Mouse (Mus musculus) kidney, postnatal 36 days (tissue): Measurements from ENCODE around the gene Pde4d.
A peak's percentile ranks its signal among the peaks of the same experiment; 100 is the strongest.

ENCODE experiments used
- DNase-seq, 2 experiments: peaks; one replicate each; pipeline ENCODE4 v3.0.0; 2021 to 2022; ENCODE audit warnings: mixed read lengths in 2 of 2

The Pde4d gene

GRCm38 (mm10) chr13:109058045-109058444, 608.3 kb downstream of the Pde4d start:
- DNase-seq, result peak in 1 of 2 experiments; percentile 8

GRCm38 (mm10) chr13:109066581-109067159, 616.9 kb downstream of the Pde4d start:
- peak; percentile 30 to 62 for DNase-seq

GRCm38 (mm10) chr13:109068258-109069219, 618.8 kb downstream of the Pde4d start:
- peak; percentile 18 to 45 for DNase-seq

GRCm38 (mm10) chr13:109073371-109073770, 623.6 kb downstream of the Pde4d start:
- DNase-seq, result no peak

DNA sequence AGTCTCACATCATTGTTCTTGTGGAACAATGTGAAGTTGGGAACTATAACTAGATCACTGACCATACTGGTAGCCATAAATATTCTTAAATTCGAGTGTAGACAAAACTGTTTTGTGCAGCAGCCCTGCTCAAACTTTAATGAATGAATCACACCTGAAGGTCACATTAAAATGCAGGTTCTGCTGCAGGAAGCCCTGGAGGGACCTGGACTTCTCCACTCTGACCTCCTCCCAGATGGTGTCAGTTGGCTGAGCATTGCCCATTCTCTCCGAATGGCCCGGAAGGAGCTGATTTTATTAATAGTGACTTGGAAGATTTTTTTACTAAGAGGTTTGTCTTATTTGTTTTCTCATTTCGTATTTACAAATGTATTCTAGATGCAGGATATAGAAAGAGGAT, 624.3 kb downstream of the Pde4d start:
- DNase-seq, result no peak

DNA sequence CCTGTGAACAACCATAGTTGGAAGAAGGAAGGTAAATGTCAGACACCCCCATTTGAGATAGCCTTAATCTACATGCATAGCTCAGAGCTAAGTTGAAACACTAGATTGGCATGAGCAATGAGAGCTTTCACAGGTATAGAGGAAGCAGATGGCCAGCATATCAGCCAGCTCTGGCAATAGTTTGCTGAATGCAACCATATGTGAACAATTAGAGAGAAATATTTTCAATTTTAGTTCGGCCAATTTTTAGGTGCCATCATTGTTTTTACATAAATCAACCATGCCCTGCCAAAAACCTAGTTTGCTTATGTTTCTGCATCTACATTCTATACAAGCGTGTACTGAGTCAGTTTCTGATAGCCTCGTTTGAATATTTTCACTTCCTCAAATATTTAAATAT, 642.9 kb downstream of the Pde4d start:
- no peak for DNase-seq

- DNase-seq, result no peak
These were observed 646.9 kb downstream of the Pde4d start for GRCm38 (mm10) chr13:109096654-109097053.

GRCm38 (mm10) chr13:109116004-109116341, 666.2 kb downstream of the Pde4d start:
- DNase-seq, result peak; percentile 64 to 82

DNA sequence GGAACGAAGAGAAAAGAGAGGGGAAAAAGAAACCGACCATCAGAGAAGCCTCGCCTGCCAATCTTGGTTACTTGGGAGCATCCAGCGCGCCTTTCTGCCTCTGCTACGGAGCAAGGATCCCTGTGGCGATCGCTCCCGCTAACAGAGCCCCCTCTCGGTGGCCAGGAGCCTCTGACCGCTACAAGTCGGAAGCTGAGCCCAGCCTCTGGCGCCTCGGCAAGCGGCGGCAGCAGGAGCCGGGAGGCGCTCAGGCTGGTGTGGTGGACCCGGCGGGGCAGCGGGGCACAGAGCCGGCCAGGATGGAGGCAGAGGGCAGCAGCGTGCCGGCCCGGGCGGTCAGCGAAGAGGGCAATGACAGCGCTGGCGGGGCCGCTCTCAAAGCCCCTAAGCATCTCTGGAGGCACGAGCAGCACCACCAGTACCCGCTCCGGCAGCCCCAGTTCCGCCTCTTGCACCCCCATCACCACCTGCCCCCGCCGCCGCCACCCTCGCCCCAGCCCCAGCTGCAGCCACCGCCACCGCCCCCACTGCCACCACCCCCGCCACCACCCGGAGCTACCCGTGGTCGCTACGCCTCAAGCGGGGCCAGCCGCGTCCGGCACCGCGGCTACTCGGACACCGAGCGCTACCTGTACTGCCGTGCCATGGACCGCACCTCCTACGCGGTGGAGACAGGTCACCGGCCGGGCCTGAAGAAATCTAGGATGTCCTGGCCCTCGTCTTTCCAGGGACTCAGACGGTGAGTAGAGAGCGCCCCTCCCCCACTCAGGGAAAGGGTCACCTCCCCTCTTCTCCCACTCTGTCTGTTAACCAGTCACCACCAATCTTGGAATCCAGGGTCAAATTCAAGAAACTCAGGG, 666.8 kb downstream of the Pde4d start:
- peak; percentile 27 to 55 for DNase-seq

GRCm38 (mm10) chr13:109117210-109117791, 667.6 kb downstream of the Pde4d start:
- no peak for DNase-seq

DNA sequence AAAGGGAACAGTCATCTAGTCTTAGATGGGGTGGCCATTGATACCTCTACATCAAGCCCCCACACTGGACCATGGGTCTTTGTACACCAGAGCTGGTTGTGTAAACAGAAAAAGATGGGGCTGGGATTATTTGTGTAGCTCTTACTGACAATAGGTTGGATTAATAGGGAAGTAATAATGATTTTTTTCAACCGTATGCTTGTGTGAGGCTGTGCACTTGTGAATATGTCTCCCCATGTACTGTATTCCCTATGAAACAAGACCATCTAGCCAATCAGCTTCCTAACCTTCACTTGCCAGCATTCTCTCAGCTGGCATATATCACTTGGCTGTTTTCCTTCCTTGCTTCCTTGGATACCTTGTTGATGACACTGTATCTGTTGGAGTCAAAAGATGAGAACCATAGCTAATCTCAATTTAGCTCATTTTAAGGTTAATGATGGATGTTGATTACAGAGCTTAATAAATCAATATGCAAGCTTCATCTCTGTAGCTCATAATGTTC, 668.6 kb downstream of the Pde4d start:
- no peak for DNase-seq

- no peak for DNase-seq
These were observed 672.1 kb downstream of the Pde4d start for GRCm38 (mm10) chr13:109121867-109122266.

- DNase-seq, result no peak
These were observed 686.7 kb downstream of the Pde4d start for GRCm38 (mm10) chr13:109136405-109136804.

- no peak for DNase-seq
These were observed 709.0 kb downstream of the Pde4d start for GRCm38 (mm10) chr13:109158703-109159102.

DNA sequence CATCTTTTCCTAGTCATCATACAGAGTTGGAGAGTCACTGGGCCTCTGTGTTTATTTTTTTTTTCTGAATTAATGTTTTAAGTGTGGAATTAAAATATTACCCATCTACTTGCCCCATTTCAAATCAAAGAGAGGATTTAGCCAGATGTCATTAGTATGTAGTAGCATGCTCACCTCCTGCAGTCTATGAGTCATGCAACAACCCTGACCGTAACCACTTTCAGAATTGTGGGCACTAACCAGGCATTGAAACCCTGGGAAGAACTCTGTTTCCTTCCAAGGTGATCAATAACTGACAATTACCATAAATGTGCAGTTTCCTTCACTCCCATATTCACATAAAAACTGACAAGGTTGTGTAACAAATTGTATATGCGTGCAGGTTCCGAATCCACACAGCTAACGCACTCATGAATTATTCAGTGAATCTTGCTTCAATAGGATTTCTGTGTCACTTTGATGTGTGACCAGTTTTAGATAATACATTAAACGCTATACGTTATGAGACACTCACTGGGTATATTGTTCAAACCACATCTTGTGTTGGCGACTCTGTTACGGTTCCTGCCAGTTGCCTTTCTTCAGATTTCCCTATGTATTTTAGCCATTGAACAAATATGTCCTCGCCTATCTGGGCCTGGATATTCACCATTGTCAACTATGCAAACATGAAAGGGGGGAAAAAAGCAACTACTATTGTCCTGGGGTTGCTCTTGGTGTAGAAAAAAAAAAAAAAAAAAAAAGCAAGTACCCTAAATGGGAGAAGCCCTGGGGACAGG, 719.0 kb downstream of the Pde4d start:
- no peak for DNase-seq

- DNase-seq, result no peak
These were observed 719.5 kb downstream of the Pde4d start for GRCm38 (mm10) chr13:109169335-109169606.

DNA sequence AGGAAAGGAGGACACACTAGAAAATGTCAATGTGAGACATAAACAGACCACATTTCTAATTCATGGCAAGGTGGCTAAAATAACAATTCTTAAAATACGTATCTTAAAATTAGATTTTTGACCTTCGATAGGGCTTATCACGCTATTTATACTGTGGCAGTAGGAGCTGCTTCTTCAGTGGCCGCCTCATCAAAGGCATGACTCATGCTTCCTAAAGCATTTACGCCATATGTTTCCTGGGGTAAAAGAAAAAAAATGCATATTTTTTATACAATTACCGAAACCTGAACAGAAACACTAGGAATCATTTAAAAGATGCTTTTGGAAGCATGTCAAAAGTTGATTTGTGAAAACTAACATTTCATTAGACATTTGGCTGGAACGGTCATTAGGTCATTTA, 721.9 kb downstream of the Pde4d start:
- DNase-seq, result no peak

- DNase-seq, result no peak
These were observed 725.5 kb downstream of the Pde4d start for GRCm38 (mm10) chr13:109175281-109175680.

DNA sequence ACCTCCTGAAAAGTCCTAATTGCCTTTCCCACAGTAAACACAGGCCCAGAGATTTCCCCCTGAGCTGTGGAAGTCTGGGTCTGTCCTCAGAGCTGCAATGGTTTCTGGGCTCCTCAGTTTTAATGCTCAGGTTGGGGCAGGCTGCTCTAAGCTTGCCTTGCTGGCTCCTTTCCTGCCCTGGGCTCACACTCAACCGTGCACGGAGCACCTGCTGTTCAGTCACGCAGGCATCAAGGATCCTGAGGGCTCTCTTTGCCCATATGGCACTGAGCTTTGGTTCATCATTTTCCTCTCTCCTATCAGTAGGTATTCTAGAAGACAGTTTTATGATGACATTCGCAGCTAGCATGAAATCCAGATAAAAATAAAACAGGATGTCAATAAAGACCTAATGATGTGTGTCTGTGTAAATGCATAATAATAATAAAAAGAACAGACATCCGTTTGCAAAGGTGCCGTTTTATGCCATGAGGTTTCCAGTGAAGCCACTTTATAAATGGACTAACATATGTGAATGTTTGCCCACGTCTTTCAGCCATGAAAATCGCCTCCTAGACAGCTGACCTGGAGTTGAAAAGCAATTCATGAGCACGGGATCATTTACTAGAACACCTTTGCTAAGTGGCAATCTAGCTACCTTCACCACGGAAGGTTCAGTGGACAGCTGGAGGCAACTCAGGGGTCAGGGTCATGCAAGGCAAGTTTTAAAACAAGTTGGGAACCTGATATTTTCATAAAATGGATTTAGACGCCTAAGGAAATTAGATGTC, 726.3 kb downstream of the Pde4d start:
- DNase-seq, result peak in 1 of 2 experiments; percentile 5

GRCm38 (mm10) chr13:109181363-109181762, 731.6 kb downstream of the Pde4d start:
- DNase-seq, result peak in 1 of 2 experiments; percentile 14

- no peak for DNase-seq
These were observed 740.9 kb downstream of the Pde4d start for GRCm38 (mm10) chr13:109190652-109191051.
